Mouse (Mus musculus) midbrain, embryonic 14.5 days (tissue): ENCODE results near the gene Kcnh8. TPM values are rescaled to one million over a fixed set of nuclear protein-coding genes. Genes with fewer than 3 reads are reported as not detected.

Experiments
- ATAC-seq: fragments of 200-750 bp; cut with Nextera tagmentation; 2 replicates; pipeline ENCODE4 v1.8.0; 2017; ENCODE audit warnings: moderate number of reproducible peaks, moderate library complexity; ENCODE audit not compliant: low FRiP score, low TSS enrichment
- DNase-seq: peaks from one replicate; pipeline ENCODE4 v3.0.0-alpha.2; 2015
- H3K27ac ChIP-seq: fragments of 300-500 bp; sonication (generic); replicated peaks from 2 replicates; pipeline ENCODE4 v1.5.1; 2014; ENCODE audit warnings: mild to moderate bottlenecking, low read depth, low read length, moderate library complexity
- H3K27me3 ChIP-seq: fragments of 300-500 bp; sonication (generic); 2 replicates; pipeline ENCODE4 v1.6.1; 2014; ENCODE audit warnings: low read length, control low read depth, mixed read lengths; ENCODE audit not compliant: control insufficient read depth, insufficient read depth
- H3K36me3 ChIP-seq: fragments of 300-500 bp; sonication (generic); 2 replicates; pipeline ENCODE4 v1.6.1; 2014; ENCODE audit warnings: low read length, control low read depth; ENCODE audit not compliant: control insufficient read depth, insufficient read depth
- H3K4me1 ChIP-seq: fragments of 300-500 bp; sonication (generic); 2 replicates; pipeline ENCODE4 v1.6.1; 2014; ENCODE audit warnings: mild to moderate bottlenecking, antibody characterized with exemption, low read length, control low read depth; ENCODE audit not compliant: control insufficient read depth, insufficient read depth
- H3K4me2 ChIP-seq: fragments of 300-500 bp; sonication (generic); 2 replicates; pipeline ENCODE4 v1.6.1; 2014; ENCODE audit warnings: mild to moderate bottlenecking, low read length, moderate library complexity
- H3K4me3 ChIP-seq: fragments of 300-500 bp; sonication (generic); replicated peaks from 2 replicates; pipeline ENCODE4 v1.5.1; 2014; ENCODE audit warnings: low read depth, low read length
- H3K9ac ChIP-seq: fragments of 300-500 bp; sonication (generic); replicated peaks from 2 replicates; pipeline ENCODE4 v1.6.1; 2014; ENCODE audit warnings: mild to moderate bottlenecking, low read length, moderate library complexity
- H3K9me3 ChIP-seq: fragments of 300-500 bp; sonication (generic); 2 replicates; pipeline ENCODE4 v1.6.1; 2016; ENCODE audit warnings: low read length, control low read depth, mixed read lengths; ENCODE audit not compliant: control insufficient read depth
- WGBS: fragments of 180-500 bp; shearing (Covaris S2); extraction: QIAGEN DNeasy Blood & Tissue Kit; methylation state at CpG from one replicate; pipeline ENCODE4 v1.1.7; 2014; 5-methylcytosine and 5-hydroxymethylcytosine counted together
- polyA plus RNA-seq: library from polyadenylated mRNA; unstranded; fragments of >200 nt; fragmentation: Nextera tagmentation; extraction: Ambion mirVana; gene quantifications from 2 replicates; pipeline ENCODE4 v1.2.1, GENCODE M21; 2014

Kcnh8 gene
- 4.7 and 6.5 TPM in 2 replicates for polyA plus RNA-seq

GRCm38 (mm10) chr17:52602093-52602780 is at the start of gene Kcnh8:
Kcnh8 (plus strand) TSS chr17:52602709.
- Histone ChIP-seq H3K9me3 (no peaks in the 10 kb centered on the region), H3K4me1 (peaks cover 18% of the 10 kb centered on the region), H3K27me3 (no peaks in the 10 kb centered on the region), H3K36me3 (no peaks in the 10 kb centered on the region), H3K4me3 (peak within 1 kb of the TSS; percentile 69), H3K27ac (peak within 1 kb of the TSS; percentile 95), H3K9ac (peak within 1 kb of the TSS; percentile 95), H3K4me2 (peak within 1 kb of the TSS; percentile 66)
- peak; percentile 61 for ATAC-seq
- DNase-seq, result peak; percentile 76
- WGBS, result under 1% methylated on average over 40 of the region's 40 CpGs

DNA sequence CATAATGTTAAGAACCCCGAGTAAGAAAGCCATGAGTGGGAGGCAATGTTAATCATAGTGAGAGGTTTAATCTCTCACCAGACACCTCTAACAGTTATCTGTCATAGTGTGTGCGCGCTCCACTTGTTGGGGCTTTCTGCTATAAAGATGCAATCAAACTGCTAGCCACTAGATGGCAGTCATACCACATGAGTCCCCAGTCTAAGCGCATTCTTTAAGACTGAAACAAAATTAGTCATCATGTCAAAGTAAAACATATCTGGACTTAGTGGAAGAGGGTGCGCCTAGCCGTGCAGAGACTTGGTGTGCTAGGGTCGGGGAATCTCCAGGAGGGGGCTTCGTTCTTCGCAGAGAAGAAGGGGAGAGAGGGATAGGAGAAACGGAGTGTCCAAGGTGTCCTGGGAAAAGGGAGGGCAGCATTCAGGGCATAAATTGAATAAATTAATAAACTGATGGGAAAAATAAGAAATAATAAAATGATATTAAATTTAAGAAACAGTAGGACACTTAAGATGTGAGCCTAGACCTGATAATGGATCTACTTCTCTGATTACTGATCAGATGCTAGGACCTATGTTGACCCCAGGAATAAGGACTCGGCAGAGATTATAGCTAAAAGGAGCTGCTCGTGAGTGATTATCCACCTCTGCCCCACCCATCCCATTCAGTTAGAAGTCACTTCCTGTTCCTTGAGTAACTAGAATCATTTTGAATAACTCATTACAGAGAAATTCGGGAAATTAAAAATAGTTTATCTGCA is 42.4 kb upstream of the Kcnh8 start:
- Histone ChIP-seq H3K9ac (no peak overlapping the region), H3K9me3 (no peaks in the 10 kb centered on the region), H3K4me2 (peak overlapping the region; percentile 33; the same call in 1 of the 2 replicates), H3K4me1 (no peaks in the 10 kb centered on the region), H3K27ac (no peak overlapping the region), H3K27me3 (no peaks in the 10 kb centered on the region), H3K36me3 (no peaks in the 10 kb centered on the region), H3K4me3 (no peak overlapping the region)
- DNase-seq, result peak; percentile 89
- WGBS, result 30% methylated on average over 13 of the region's 13 CpGs
- peak; percentile 73 for ATAC-seq

GRCm38 (mm10) chr17:52565467-52566155 is 36.9 kb upstream of the Kcnh8 start:
- WGBS, result 65% methylated on average over 4 of the region's 4 CpGs
- no peak for ATAC-seq
- H3K9me3 ChIP-seq, result no peaks in the 10 kb centered on the region
- H3K27me3 ChIP-seq, result no peaks in the 10 kb centered on the region
- no peaks in the 10 kb centered on the region for H3K4me1 ChIP-seq
- DNase-seq, result peak; percentile 51
- H3K4me2 ChIP-seq, result no peak overlapping the region
- H3K36me3 ChIP-seq, result no peaks in the 10 kb centered on the region
- no peak overlapping the region for H3K27ac ChIP-seq
- no peak overlapping the region for H3K4me3 ChIP-seq
- H3K9ac ChIP-seq, result no peak overlapping the region

DNA sequence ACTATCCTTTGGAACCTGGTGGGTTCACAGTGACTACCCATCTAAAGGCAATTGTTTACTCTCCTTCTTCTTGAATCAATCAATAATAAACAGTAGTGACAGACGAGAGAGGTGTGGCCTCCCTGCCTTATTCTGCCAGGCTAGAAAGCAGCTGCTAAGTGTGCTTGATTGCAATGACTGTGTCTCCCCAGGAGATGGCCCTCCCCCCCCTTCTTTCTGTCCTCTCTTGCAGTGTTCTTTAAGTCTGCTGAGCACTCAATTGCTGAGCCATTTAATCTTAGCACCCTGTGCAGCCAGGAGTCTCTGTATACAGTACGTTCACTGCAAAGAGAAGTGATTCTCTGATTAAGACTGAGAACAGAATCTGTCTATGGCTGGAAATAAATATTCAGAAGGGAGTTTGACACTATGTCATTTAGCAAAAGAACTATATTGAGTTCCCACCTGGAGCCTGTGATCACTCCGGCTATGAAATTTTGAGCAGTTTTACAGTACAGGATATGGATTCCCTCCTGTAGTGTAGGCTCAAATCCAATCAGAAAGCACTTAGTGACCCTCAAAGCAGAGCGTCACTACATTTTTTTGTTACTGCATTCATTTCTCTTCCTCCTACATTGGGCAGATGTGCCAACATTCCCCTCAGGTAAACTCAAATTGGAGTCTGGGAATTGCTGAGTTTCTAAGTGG is 32.8 kb upstream of the Kcnh8 start:
- no peak overlapping the region for H3K4me3 ChIP-seq
- no peak overlapping the region for H3K4me2 ChIP-seq
- DNase-seq, result peak; percentile 78
- H3K9me3 ChIP-seq, result no peaks in the 10 kb centered on the region
- WGBS, result 66% methylated on average over 4 of the region's 4 CpGs
- H3K9ac ChIP-seq, result no peak overlapping the region
- H3K27ac ChIP-seq, result no peak overlapping the region
- H3K36me3 ChIP-seq, result no peaks in the 10 kb centered on the region
- no peaks in the 10 kb centered on the region for H3K4me1 ChIP-seq
- ATAC-seq, result peak; percentile 77
- H3K27me3 ChIP-seq, result no peaks in the 10 kb centered on the region

- Histone ChIP-seq H3K27ac (no peak overlapping the region), H3K4me3 (no peak overlapping the region), H3K9me3 (no peaks in the 10 kb centered on the region), H3K4me2 (no peak overlapping the region), H3K4me1 (no peaks in the 10 kb centered on the region), H3K9ac (no peak overlapping the region), H3K27me3 (no peaks in the 10 kb centered on the region), H3K36me3 (no peaks in the 10 kb centered on the region)
- 55% methylated on average over 4 of the region's 4 CpGs for WGBS
- ATAC-seq (peak; percentile 60; the same call in 1 of the 2 replicates), DNase-seq (peak; percentile 19)
These were observed 30.3 kb upstream of the Kcnh8 start for GRCm38 (mm10) chr17:52572229-52572628.

DNA sequence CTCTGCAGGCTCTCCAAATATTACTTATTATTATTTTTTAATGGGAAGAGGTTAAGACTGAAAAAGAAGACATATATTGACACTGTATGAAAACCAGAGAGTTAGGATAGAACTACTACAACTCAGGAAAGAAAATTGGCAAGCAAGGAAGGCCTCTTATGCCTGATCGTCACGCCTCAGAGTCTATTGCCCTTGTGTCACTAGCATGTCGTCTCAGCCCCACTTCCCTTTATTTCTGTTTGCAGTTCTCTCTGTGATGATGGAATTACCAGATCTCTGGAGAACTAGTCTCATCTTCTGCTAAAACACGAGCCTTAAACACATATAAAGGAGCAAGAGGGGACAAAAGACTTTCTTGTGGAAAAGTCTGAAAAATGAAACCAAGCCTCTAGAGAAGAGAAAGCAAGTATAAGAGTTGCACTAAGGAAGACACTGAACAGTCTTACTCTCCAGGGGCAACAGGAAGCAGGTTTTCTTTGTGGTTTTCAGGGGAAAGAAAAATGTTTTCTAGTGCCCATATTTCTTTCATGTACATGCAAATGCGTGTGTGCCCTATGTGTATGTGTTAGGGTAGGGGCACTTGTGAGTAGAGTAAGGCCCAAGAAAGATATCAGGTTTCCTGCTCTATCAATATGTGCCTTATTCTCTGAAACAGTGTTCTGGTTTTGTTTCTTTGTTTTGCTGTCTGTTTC is 10.9 kb upstream of the Kcnh8 start:
- Histone ChIP-seq H3K9ac (no peak overlapping the region), H3K36me3 (no peaks in the 10 kb centered on the region), H3K27me3 (no peaks in the 10 kb centered on the region), H3K4me2 (no peak overlapping the region), H3K27ac (no peak overlapping the region), H3K4me1 (no peaks in the 10 kb centered on the region), H3K4me3 (no peak overlapping the region), H3K9me3 (no peaks in the 10 kb centered on the region)
- ATAC-seq (no peak), DNase-seq (no peak)
- 83% methylated on average over 5 of the region's 5 CpGs for WGBS

- no peak for ATAC-seq
These were observed 3.4 kb upstream of the Kcnh8 start for GRCm38 (mm10) chr17:52599141-52599540.

DNA sequence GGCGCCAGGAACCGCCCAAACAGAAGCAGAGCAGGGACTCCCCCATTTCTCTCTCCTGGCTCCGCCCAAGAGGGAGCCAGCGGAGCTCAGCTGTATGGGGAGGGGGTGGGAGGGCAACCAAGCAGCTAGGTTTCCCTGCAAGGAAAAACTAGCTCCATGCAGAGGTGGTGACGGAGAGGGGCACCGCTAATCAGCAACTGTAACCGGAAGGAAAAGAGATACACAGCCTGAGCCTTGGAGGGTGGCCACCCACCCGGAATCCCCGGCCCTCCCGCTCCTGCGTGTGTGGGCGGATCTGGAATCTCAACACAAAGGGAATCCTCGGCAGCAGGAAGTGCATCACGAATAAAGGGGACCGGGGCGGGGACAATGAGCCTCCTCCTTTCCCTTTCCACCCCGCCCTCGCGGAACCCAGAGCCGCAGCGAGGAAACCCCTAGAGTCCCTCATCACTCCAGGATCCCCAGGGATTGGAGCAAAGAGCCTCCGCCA is 1.6 kb upstream of the Kcnh8 start:
- peak; percentile 93 for ATAC-seq
- Histone ChIP-seq H3K4me2 (peak overlapping the region; percentile 66), H3K27me3 (no peaks in the 10 kb centered on the region), H3K4me1 (peaks cover 18% of the 10 kb centered on the region), H3K4me3 (peak overlapping the region; percentile 69), H3K9ac (peak overlapping the region; percentile 95), H3K27ac (peak overlapping the region; percentile 95), H3K36me3 (no peaks in the 10 kb centered on the region), H3K9me3 (no peaks in the 10 kb centered on the region)
- DNase-seq, result peak; percentile 95
- under 1% methylated on average over 22 of the region's 22 CpGs for WGBS

More at GRCm38 (mm10) chr17:52599141-52599540, 3.4 kb upstream of the Kcnh8 start:
- Histone ChIP-seq H3K4me3 (no peak overlapping the region), H3K4me2 (no peak overlapping the region), H3K9ac (no peak overlapping the region), H3K36me3 (no peaks in the 10 kb centered on the region), H3K27ac (no peak overlapping the region), H3K9me3 (no peaks in the 10 kb centered on the region), H3K27me3 (no peaks in the 10 kb centered on the region), H3K4me1 (peaks cover 12% of the 10 kb centered on the region)
- no peak for DNase-seq
- 89% methylated on average over 3 of the region's 3 CpGs for WGBS
